Mouse (Mus musculus): ENCODE results near the gene Srd5a3.

- TF ChIP-seq CTCF (IDR thresholded peaks at IDR 0.05; ENCODE audit: borderline replicate concordance, insufficient read depth, low read length) (no peak), POLR2A (IDR thresholded peaks at IDR 0.05; ENCODE audit: low read depth, low read length) (no peak)
Measured at GRCm38 (mm10) chr5:76175051-76175450, 35.0 kb downstream of the Srd5a3 start.

Measured in embryonic fibroblast, embryonic 13.5 days (primary cell).